ENCODE assay signal across 9 mouse cellular contexts in the genomic region with DNA sequence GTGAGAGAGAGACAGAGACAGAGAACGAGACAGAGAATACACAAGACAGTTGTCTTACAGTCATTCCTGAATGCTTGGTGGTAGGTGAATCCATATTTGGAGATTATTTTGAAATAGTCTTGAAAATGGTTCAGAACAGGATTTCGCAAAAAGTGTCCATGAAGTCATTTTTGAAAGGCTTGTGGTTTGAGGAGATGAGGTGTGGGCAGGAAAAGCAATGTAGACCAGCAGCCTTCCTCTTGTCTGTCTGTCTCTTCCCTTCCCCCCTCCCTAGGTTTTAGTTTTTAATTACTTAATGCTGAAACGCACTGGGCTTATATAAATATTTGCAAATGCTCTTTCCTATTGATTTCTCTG.
DNase-seq lines count a peak whose midpoint lies in the region; ATAC-seq lines count a peak whose summit lies in the region.
"Had no signal": no experiment of that assay in that cellular context is flagged by ENCODE, and none has a peak within 500 bp of the region (broad histone marks: within the 10 kb centered on the region; RNA-seq: fewer than 3 reads in every experiment).

No protein-coding gene starts in this region.

- peaks cover 51% of the 10 kb centered on the region for H3K4me1 ChIP-seq in embryonic facial prominence, embryonic 13.5 days
- H3K4me1 ChIP-seq in intestine, embryonic 15.5 days (replicated peaks), result peaks cover 36% of the 10 kb centered on the region
- peaks cover 67% of the 10 kb centered on the region for H3K4me1 ChIP-seq in midbrain, embryonic 12.5 days

- ATAC-seq in embryonic facial prominence, embryonic 13.5 days (ENCODE audit: insufficient number of reproducible peaks, insufficient read depth, low FRiP score, low TSS enrichment, low read depth), result no peak
- no peak for ATAC-seq in intestine, embryonic 15.5 days
- ATAC-seq in midbrain, embryonic 12.5 days (ENCODE audit: low FRiP score, low read depth), result no peak

- WGBS in embryonic facial prominence, embryonic 13.5 days, result 41% methylated on average over 3 of the region's 3 CpGs
- 24% methylated on average over 3 of the region's 3 CpGs for WGBS in intestine, embryonic 15.5 days
- 27% methylated on average over 3 of the region's 3 CpGs for WGBS in midbrain, embryonic 12.5 days

- peak overlapping the region; percentile 66 for H3K4me2 ChIP-seq in embryonic facial prominence, embryonic 13.5 days
- peak overlapping the region; percentile 82 for H3K4me2 ChIP-seq in intestine, embryonic 15.5 days (replicated peaks)
- peak overlapping the region; percentile 61 for H3K4me2 ChIP-seq in midbrain, embryonic 12.5 days (replicated peaks)

- peak; percentile 12 for DNase-seq in embryo, embryonic 10.5 days (ENCODE audit: low spot score)
- DNase-seq in embryo, embryonic 9.5 days (ENCODE audit: extremely low spot score), result no peak
- no peak for DNase-seq in B cell, adult 2 months
- DNase-seq in right cerebral cortex, postnatal 10 days (ENCODE audit: low spot score in 2 of 2), result no peak
- no peak for DNase-seq in layer of hippocampus, postnatal 14 days (ENCODE audit: low spot score in 2 of 2)
- DNase-seq: gastrocnemius, postnatal 10 days had no signal

- peak overlapping the region; percentile 99 for H3K9ac ChIP-seq in embryonic facial prominence, embryonic 13.5 days
- H3K9ac ChIP-seq in intestine, embryonic 15.5 days, result no peak overlapping the region
- H3K9ac ChIP-seq in midbrain, embryonic 12.5 days (replicated peaks), result peak overlapping the region; percentile 100

- no peaks in the 10 kb centered on the region for H3K36me3 ChIP-seq in embryonic facial prominence, embryonic 13.5 days
- no peaks in the 10 kb centered on the region for H3K36me3 ChIP-seq in intestine, embryonic 15.5 days
- H3K36me3 ChIP-seq in midbrain, embryonic 12.5 days, result no peaks in the 10 kb centered on the region

- H3K27me3 ChIP-seq in embryonic facial prominence, embryonic 13.5 days, result no peaks in the 10 kb centered on the region
- no peaks in the 10 kb centered on the region for H3K27me3 ChIP-seq in intestine, embryonic 15.5 days (replicated peaks)
- H3K27me3 ChIP-seq in midbrain, embryonic 12.5 days, result no peaks in the 10 kb centered on the region

- H3K4me3 ChIP-seq in embryonic facial prominence, embryonic 13.5 days, result peak overlapping the region; percentile 84
- no peak overlapping the region for H3K4me3 ChIP-seq in intestine, embryonic 15.5 days (replicated peaks)
- peak overlapping the region; percentile 99 for H3K4me3 ChIP-seq in midbrain, embryonic 12.5 days

- no peaks in the 10 kb centered on the region for H3K9me3 ChIP-seq in embryonic facial prominence, embryonic 13.5 days
- no peaks in the 10 kb centered on the region for H3K9me3 ChIP-seq in intestine, embryonic 15.5 days
- no peaks in the 10 kb centered on the region for H3K9me3 ChIP-seq in midbrain, embryonic 12.5 days

- H3K27ac ChIP-seq in embryonic facial prominence, embryonic 13.5 days, result peak overlapping the region; percentile 88
- H3K27ac ChIP-seq in intestine, embryonic 15.5 days, result peak overlapping the region; percentile 68; the same call in 1 of the 2 replicates
- peak overlapping the region; percentile 100 for H3K27ac ChIP-seq in midbrain, embryonic 12.5 days (replicated peaks)
